Mouse (Mus musculus) midbrain, embryonic 15.5 days (tissue): ENCODE measurements around the gene Blnk. TPM values are rescaled to one million over a fixed set of nuclear protein-coding genes. Genes with fewer than 3 reads are reported as not detected.

Experiments
- ATAC-seq: fragments of 200-750 bp; cut with Nextera tagmentation; replicated peaks from 2 replicates; pipeline ENCODE4 v1.8.0; 2017; ENCODE audit warnings: moderate TSS enrichment
- H3K27ac ChIP-seq: fragments of 300-500 bp; sonication (generic); 2 replicates; pipeline ENCODE4 v1.5.1; 2015; ENCODE audit warnings: mild to moderate bottlenecking, inconsistent platforms
- H3K27me3 ChIP-seq: fragments of 300-500 bp; sonication (generic); replicated peaks from 2 replicates; pipeline ENCODE4 v1.6.1; 2015; ENCODE audit warnings: inconsistent platforms
- H3K36me3 ChIP-seq: fragments of 300-500 bp; sonication (generic); replicated peaks from 2 replicates; pipeline ENCODE4 v1.6.1; 2015; ENCODE audit warnings: inconsistent platforms
- H3K4me1 ChIP-seq: fragments of 300-500 bp; sonication (generic); 2 replicates; pipeline ENCODE4 v1.6.1; 2015; ENCODE audit warnings: inconsistent platforms
- H3K4me2 ChIP-seq: fragments of 300-500 bp; sonication (generic); 2 replicates; pipeline ENCODE4 v1.6.1; 2015; ENCODE audit warnings: inconsistent platforms, mild to moderate bottlenecking, moderate library complexity
- H3K4me3 ChIP-seq: fragments of 300-500 bp; sonication (generic); 2 replicates; pipeline ENCODE4 v1.5.1; 2015; ENCODE audit warnings: mild to moderate bottlenecking, inconsistent platforms
- H3K9ac ChIP-seq: fragments of 300-500 bp; sonication (generic); 2 replicates; pipeline ENCODE4 v1.6.1; 2015; ENCODE audit warnings: mild to moderate bottlenecking, inconsistent platforms
- H3K9me3 ChIP-seq: fragments of 300-500 bp; sonication (generic); 2 replicates; pipeline ENCODE4 v1.6.1; 2016; ENCODE audit warnings: inconsistent platforms
- WGBS: fragments of 180-500 bp; shearing (Covaris S2); methylation state at CpG from one replicate; pipeline ENCODE4 v1.1.7; 2015; ENCODE audit warnings: mixed read lengths; 5-methylcytosine and 5-hydroxymethylcytosine counted together
- polyA plus RNA-seq: library from polyadenylated mRNA; unstranded; fragments of >200 nt; fragmentation: Nextera tagmentation; extraction: Ambion mirVana; gene quantifications from 2 replicates; pipeline ENCODE4 v1.2.1, GENCODE M21; 2015

Blnk gene
- polyA plus RNA-seq: 0.56 and 0.61 TPM in 2 replicates

GRCm38 (mm10) chr19:40994057-40994585, at the start of gene Blnk:
Gene Blnk, minus strand, starts transcription at chr19:40994535.
- Histone ChIP-seq H3K36me3 (no peaks in the 10 kb centered on the region), H3K27me3 (no peaks in the 10 kb centered on the region), H3K27ac (no peak within 1 kb of the TSS), H3K4me3 (no peak within 1 kb of the TSS), H3K9ac (no peak within 1 kb of the TSS), H3K4me2 (no peak within 1 kb of the TSS), H3K4me1 (no peaks in the 10 kb centered on the region), H3K9me3 (no peaks in the 10 kb centered on the region)
- no peak for ATAC-seq
- WGBS: 58% methylated on average over 8 of the region's 8 CpGs

- no peak overlapping the region for H3K4me3 ChIP-seq
- H3K9ac ChIP-seq: no peak overlapping the region
- 89% methylated on average over 7 of the region's 7 CpGs for WGBS
- no peaks in the 10 kb centered on the region for H3K27me3 ChIP-seq
- no peak overlapping the region for H3K4me2 ChIP-seq
- no peaks in the 10 kb centered on the region for H3K9me3 ChIP-seq
- H3K36me3 ChIP-seq: no peaks in the 10 kb centered on the region
- no peak overlapping the region for H3K27ac ChIP-seq
- no peaks in the 10 kb centered on the region for H3K4me1 ChIP-seq
- ATAC-seq: no peak
Observed at GRCm38 (mm10) chr19:41039110-41039509, 44.8 kb upstream of the Blnk start.

GRCm38 (mm10) chr19:41035809-41036551, 41.6 kb upstream of the Blnk start:
- no peak overlapping the region for H3K27ac ChIP-seq
- no peak for ATAC-seq
- H3K27me3 ChIP-seq: no peaks in the 10 kb centered on the region
- no peaks in the 10 kb centered on the region for H3K36me3 ChIP-seq
- H3K4me2 ChIP-seq: no peak overlapping the region
- no peak overlapping the region for H3K4me3 ChIP-seq
- H3K9ac ChIP-seq: no peak overlapping the region
- no peaks in the 10 kb centered on the region for H3K4me1 ChIP-seq
- 82% methylated on average over 4 of the region's 4 CpGs for WGBS
- H3K9me3 ChIP-seq: no peaks in the 10 kb centered on the region

- Histone ChIP-seq H3K4me2 (no peak overlapping the region), H3K9ac (no peak overlapping the region), H3K4me3 (no peak overlapping the region), H3K27ac (no peak overlapping the region), H3K9me3 (no peaks in the 10 kb centered on the region), H3K27me3 (no peaks in the 10 kb centered on the region), H3K36me3 (no peaks in the 10 kb centered on the region), H3K4me1 (no peaks in the 10 kb centered on the region)
- no peak for ATAC-seq
- 86% methylated on average over 6 of the region's 6 CpGs for WGBS
Observed at GRCm38 (mm10) chr19:41031869-41032268, 37.5 kb upstream of the Blnk start.

- Histone ChIP-seq H3K27ac (no peak overlapping the region), H3K4me1 (no peaks in the 10 kb centered on the region), H3K9me3 (no peaks in the 10 kb centered on the region), H3K36me3 (no peaks in the 10 kb centered on the region), H3K9ac (no peak overlapping the region), H3K27me3 (no peaks in the 10 kb centered on the region), H3K4me3 (no peak overlapping the region), H3K4me2 (no peak overlapping the region)
- 87% methylated on average over 11 of the region's 11 CpGs for WGBS
- ATAC-seq: no peak
Observed at GRCm38 (mm10) chr19:41031009-41031408, 36.7 kb upstream of the Blnk start.

- no peak overlapping the region for H3K4me3 ChIP-seq
- H3K27ac ChIP-seq: no peak overlapping the region
- no peaks in the 10 kb centered on the region for H3K27me3 ChIP-seq
- H3K4me2 ChIP-seq: no peak overlapping the region
- no peak for ATAC-seq
- WGBS: 40% methylated on average over 6 of the region's 6 CpGs
- H3K36me3 ChIP-seq: no peaks in the 10 kb centered on the region
- H3K4me1 ChIP-seq: no peaks in the 10 kb centered on the region
- H3K9me3 ChIP-seq: no peaks in the 10 kb centered on the region
- H3K9ac ChIP-seq: no peak overlapping the region
Observed at GRCm38 (mm10) chr19:41030161-41030560, 35.8 kb upstream of the Blnk start.

GRCm38 (mm10) chr19:41029219-41029618, 34.9 kb upstream of the Blnk start, which contains the start of gene Dntt:
Gene Dntt, plus strand, starts transcription at chr19:41029275.
- H3K27me3 ChIP-seq: no peaks in the 10 kb centered on the region
- no peak within 1 kb of the TSS for H3K4me3 ChIP-seq
- no peak within 1 kb of the TSS for H3K27ac ChIP-seq
- H3K9ac ChIP-seq: no peak within 1 kb of the TSS
- 86% methylated on average over 6 of the region's 6 CpGs for WGBS
- ATAC-seq: no peak
- H3K36me3 ChIP-seq: no peaks in the 10 kb centered on the region
- no peaks in the 10 kb centered on the region for H3K9me3 ChIP-seq
- no peaks in the 10 kb centered on the region for H3K4me1 ChIP-seq
- no peak within 1 kb of the TSS for H3K4me2 ChIP-seq

GRCm38 (mm10) chr19:41027601-41028000, 33.3 kb upstream of the Blnk start:
- Histone ChIP-seq H3K27me3 (no peaks in the 10 kb centered on the region), H3K4me3 (no peak overlapping the region), H3K27ac (no peak overlapping the region), H3K36me3 (no peaks in the 10 kb centered on the region), H3K4me2 (no peak overlapping the region), H3K4me1 (no peaks in the 10 kb centered on the region), H3K9me3 (no peaks in the 10 kb centered on the region), H3K9ac (no peak overlapping the region)
- no peak for ATAC-seq
- 94% methylated on average over 9 of the region's 9 CpGs for WGBS

GRCm38 (mm10) chr19:41027024-41027423, 32.7 kb upstream of the Blnk start:
- WGBS: 90% methylated on average over 5 of the region's 5 CpGs

GRCm38 (mm10) chr19:41026551-41026950, 32.2 kb upstream of the Blnk start:
- WGBS: 83% methylated on average over 8 of the region's 8 CpGs
- no peak overlapping the region for H3K9ac ChIP-seq
- ATAC-seq: no peak
- H3K9me3 ChIP-seq: no peaks in the 10 kb centered on the region
- H3K36me3 ChIP-seq: no peaks in the 10 kb centered on the region
- no peak overlapping the region for H3K4me2 ChIP-seq
- H3K27ac ChIP-seq: no peak overlapping the region
- H3K4me1 ChIP-seq: no peaks in the 10 kb centered on the region
- H3K27me3 ChIP-seq: no peaks in the 10 kb centered on the region
- no peak overlapping the region for H3K4me3 ChIP-seq

More at GRCm38 (mm10) chr19:41027024-41027423, 32.7 kb upstream of the Blnk start:
- Histone ChIP-seq H3K9ac (no peak overlapping the region), H3K27me3 (no peaks in the 10 kb centered on the region), H3K36me3 (no peaks in the 10 kb centered on the region), H3K4me1 (no peaks in the 10 kb centered on the region), H3K9me3 (no peaks in the 10 kb centered on the region), H3K4me2 (no peak overlapping the region), H3K27ac (no peak overlapping the region), H3K4me3 (no peak overlapping the region)
- no peak for ATAC-seq

GRCm38 (mm10) chr19:41022244-41022643, 27.9 kb upstream of the Blnk start:
- Histone ChIP-seq H3K27me3 (no peaks in the 10 kb centered on the region), H3K9me3 (no peaks in the 10 kb centered on the region), H3K36me3 (no peaks in the 10 kb centered on the region), H3K4me1 (no peaks in the 10 kb centered on the region), H3K4me2 (no peak overlapping the region), H3K9ac (no peak overlapping the region), H3K4me3 (no peak overlapping the region), H3K27ac (no peak overlapping the region)
- no peak for ATAC-seq
- 69% methylated on average over 4 of the region's 4 CpGs for WGBS

GRCm38 (mm10) chr19:41020537-41020936, 26.2 kb upstream of the Blnk start:
- H3K9ac ChIP-seq: no peak overlapping the region
- no peaks in the 10 kb centered on the region for H3K27me3 ChIP-seq
- WGBS: 78% methylated on average over 3 of the region's 3 CpGs
- H3K4me2 ChIP-seq: no peak overlapping the region
- H3K27ac ChIP-seq: no peak overlapping the region
- H3K4me1 ChIP-seq: peaks cover 3% of the 10 kb centered on the region; the same call in 1 of the 2 replicates
- no peaks in the 10 kb centered on the region for H3K9me3 ChIP-seq
- H3K36me3 ChIP-seq: no peaks in the 10 kb centered on the region
- no peak overlapping the region for H3K4me3 ChIP-seq
- no peak for ATAC-seq

GRCm38 (mm10) chr19:41019164-41019675, 24.9 kb upstream of the Blnk start:
- 82% methylated on average over 5 of the region's 5 CpGs for WGBS

More at GRCm38 (mm10) chr19:41019164-41019675, 24.9 kb upstream of the Blnk start:
- Histone ChIP-seq H3K36me3 (no peaks in the 10 kb centered on the region), H3K4me1 (peaks cover 3% of the 10 kb centered on the region; the same call in 1 of the 2 replicates), H3K9ac (no peak overlapping the region), H3K9me3 (no peaks in the 10 kb centered on the region), H3K27ac (no peak overlapping the region), H3K27me3 (no peaks in the 10 kb centered on the region), H3K4me3 (no peak overlapping the region), H3K4me2 (no peak overlapping the region)
- no peak for ATAC-seq
